Mouse (Mus musculus): Measurements from ENCODE around the gene Hoxb5.

Hoxb5 gene

DNA sequence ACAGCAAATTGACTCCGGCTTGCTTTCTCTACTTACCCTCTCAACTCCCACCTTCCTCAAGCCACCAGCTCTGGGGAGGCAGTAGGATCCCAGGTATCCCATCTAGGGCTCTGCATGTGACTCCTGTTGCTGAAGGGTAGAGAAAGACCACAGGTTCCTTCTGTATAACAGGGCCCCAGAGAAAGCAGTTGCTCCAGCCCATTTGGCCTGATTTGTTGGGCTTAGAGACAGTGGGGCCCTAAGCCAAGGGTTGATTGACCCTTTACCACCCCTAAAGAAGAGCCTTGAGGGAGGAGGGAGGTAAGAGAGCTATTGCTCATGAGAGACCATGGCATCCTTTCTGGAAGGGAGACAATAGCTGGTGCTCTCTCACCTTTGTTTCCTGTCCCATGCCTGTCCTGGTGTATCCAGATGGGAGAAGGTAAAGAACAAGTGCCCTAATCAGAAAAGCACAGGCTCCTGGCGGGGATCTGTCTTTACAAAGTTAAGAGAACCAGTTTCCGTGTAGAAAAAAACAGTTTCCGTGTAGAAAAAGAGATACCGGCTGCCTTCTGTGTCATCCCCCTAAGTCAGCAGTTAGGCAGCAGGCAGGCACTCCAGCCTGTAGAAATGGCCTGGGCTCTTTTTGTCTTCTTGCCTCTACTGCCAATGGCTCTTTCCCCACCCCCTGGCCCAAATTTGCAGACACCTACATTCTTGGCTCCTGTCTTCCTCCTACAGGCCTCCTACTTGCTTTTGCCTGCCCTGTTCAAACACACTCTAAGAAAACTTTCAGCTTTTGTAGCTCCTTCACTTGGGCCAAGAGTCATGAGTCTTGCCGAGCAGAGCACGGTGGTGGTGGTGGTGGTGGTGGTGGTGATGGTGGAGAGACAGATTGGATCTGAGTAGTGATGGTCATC lies 36.1 kb downstream of the Hoxb5 start:
- DNase-seq (ENCODE audit: low read depth, low spot score) = no peak

DNA sequence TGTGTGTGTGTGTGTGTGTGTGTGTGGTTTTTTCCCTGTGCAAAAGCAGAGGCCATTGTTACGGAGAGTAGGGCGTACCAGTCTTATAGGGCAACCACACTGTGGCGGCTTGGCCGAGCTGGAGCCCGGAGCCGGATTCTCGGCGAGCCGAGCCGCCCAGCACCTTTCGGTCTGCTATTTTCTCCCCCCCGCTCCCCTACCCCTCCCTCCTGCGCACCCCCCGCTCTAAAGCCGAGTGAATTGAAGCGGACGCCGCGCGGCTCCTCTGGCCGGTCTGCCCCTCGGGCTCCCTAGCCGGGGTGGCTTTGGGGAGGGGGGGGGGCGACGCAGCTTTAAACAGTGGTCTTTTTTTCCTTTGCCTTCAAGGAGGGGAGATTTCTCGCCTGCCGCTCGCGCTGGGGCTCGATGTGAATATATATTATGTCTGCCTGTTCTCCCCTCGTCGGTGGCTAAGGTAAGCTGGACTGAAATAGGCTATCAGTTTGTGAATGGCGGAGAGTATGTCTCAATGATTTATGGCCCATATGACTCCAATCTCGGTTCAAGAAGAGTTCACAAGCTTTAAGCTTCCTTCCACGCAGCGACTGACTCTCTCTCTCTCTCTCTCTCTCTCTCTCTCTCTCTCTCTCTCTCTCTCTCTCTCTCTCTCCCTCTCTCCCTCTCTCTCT lies 37.7 kb downstream of the Hoxb5 start:
- no peak for DNase-seq (ENCODE audit: low read depth, low spot score)

DNA sequence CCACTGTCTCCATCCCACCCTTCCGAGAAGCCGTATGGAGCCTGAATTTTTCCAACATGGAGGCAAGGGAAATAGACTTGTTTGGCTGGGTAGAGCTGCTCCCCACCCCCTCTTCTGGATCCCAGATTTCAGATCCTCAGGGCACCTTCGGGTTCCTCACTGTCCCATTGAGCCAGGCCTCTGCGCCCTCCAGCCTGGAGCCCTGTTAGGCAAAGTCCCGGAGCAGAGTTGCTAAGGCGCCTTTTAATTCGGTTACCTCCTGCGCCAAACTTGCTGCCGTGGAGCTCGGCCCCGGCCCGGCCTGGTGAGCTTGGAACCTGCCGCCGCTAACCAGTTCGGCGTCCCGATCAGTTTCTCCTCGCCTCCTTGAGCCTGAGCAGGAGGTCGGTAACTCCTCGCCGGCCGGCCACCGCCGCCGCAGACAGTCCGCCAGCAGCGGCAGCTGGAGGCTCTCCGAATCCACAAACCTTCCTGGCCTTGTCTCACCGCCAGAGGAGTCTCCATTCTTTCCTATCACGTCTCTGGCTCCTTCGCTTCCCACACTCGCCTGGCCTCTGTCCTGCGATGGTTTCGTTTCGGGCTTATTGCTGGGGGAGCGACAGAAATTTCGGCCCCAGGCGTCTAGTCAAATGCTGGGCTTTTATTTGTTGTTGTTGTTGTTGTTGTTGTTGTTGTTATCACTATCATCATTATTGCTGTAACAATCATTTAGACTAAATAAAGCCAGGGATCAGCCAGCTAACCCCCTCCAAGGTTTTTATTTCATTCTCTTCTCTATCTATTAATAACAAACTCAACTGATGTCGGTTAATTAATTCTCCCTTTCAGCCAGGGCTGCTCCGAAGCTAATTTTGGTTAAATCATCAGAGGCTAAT lies 38.8 kb downstream of the Hoxb5 start:
- DNase-seq (ENCODE audit: low read depth, low spot score) = no peak

DNA sequence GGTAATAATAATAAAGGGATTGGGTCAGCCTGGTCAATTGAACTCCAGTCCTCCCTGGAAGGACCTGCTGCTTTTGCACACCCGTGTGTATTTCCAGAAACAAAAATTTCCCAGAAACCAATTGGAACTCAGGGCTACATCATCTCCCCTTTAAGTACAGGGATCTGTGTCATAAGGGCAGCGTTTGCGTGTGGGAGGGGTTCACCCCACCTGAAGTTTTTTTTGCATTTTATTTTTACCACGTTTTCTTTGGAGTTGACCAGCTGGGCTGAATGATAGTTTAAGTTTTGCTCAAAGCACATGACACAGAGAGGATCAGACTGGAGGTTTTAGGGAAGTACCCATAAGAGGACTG lies 39.4 kb downstream of the Hoxb5 start:
- DNase-seq (ENCODE audit: low read depth, low spot score) = no peak

DNA sequence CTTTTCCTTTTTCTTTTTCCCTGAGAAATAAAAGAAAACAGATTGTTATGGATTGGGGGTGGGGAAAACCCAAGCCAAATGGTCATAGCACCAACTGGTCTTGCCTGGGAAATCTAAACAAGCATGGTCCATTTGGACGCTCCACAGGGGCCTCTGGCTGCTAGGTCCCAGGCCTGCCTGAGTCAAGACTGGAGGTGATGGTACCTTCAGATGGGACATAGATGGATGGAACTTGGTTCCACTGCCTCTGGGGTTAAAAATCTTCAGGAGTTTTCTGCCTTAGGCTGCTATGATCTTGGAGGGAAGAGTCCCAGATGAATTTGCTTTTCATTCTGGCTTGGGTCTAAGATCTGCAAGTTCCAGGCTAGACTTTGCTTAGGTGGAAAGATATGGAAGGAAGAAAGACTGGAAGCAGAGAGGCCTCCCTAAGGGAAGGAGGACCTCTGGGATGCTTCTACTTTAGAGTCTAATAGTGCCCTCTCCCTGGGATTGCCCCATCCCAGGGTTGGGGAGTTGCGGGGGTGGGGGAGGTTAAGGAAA lies 40.1 kb downstream of the Hoxb5 start:
- DNase-seq (ENCODE audit: low read depth, low spot score) = no peak

DNA sequence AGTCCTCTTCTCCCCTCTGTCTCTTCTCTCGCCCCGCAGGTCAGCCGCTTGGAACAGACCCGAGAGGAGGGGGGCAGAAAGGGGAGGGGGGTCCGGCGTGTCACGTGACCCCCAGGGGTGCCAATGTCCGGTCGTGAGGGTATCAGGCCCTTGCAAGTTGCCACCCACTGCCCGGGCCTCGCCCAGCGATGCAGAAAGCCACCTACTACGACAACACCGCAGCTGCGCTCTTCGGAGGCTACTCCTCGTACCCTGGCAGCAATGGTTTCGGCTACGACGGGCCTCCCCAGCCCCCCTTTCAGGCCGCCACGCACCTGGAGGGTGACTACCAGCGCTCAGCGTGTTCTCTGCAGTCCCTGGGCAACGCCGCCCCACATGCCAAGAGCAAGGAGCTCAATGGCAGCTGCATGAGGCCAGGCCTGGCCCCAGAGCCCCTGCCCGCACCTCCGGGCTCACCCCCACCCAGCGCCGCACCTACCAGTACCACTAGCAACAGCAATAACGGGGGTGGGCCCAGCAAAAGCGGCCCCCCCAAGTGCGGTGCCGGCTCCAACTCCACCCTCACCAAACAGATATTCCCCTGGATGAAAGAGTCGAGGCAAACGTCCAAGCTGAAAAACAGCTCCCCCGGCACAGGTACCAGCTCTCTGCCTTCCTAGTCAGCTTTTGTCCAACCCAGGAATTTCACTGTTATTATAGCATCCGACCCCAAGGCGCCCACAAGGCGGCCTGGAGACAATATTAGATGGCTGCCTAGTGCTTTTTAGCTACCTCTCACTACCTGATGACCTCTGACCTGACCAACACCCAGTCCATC lies 41.1 kb downstream of the Hoxb5 start:
- DNase-seq (ENCODE audit: low read depth, low spot score) = no peak

DNA sequence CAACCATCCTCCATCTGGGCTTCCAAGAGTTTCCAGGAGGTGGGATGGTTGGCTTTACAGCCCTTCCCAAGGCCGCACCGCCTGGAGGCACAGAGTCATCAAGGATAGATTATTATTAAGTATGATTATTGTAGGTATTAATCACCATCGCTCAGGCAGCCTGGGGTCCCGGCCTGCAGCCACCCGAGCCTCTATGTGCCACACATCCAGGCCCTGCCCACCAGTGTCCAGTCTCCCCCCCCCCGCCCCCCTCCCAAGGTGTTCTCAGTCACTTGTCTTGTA lies 41.7 kb downstream of the Hoxb5 start:
- DNase-seq (ENCODE audit: low read depth, low spot score) = no peak

DNA sequence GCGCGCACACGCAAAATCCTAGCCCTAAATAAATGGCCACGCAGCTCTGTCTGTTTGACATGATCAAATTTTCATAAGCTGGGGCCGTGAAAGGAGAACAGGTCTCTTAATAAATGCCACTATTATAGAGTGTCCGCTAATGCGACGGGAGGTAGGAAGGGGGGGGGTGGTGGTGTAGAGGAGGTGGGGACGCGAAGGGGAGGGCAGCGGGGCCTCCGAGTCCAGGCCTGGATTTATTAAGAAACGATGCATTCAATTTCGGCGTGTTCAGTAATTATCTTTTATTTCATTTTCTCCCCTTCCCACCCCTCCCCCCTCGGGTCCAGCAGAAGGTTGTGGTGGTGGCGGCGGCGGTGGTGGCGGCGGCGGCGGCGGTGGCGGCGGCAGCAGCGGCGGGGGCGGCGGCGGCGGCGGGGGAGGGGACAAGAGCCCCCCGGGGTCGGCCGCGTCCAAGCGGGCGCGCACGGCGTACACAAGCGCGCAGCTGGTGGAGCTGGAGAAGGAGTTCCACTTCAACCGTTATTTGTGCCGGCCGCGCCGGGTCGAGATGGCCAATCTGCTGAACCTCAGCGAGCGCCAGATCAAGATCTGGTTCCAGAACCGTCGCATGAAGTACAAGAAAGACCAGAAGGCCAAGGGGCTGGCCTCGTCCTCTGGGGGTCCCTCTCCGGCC lies 42.2 kb downstream of the Hoxb5 start:
- no peak for DNase-seq (ENCODE audit: low read depth, low spot score)

DNA sequence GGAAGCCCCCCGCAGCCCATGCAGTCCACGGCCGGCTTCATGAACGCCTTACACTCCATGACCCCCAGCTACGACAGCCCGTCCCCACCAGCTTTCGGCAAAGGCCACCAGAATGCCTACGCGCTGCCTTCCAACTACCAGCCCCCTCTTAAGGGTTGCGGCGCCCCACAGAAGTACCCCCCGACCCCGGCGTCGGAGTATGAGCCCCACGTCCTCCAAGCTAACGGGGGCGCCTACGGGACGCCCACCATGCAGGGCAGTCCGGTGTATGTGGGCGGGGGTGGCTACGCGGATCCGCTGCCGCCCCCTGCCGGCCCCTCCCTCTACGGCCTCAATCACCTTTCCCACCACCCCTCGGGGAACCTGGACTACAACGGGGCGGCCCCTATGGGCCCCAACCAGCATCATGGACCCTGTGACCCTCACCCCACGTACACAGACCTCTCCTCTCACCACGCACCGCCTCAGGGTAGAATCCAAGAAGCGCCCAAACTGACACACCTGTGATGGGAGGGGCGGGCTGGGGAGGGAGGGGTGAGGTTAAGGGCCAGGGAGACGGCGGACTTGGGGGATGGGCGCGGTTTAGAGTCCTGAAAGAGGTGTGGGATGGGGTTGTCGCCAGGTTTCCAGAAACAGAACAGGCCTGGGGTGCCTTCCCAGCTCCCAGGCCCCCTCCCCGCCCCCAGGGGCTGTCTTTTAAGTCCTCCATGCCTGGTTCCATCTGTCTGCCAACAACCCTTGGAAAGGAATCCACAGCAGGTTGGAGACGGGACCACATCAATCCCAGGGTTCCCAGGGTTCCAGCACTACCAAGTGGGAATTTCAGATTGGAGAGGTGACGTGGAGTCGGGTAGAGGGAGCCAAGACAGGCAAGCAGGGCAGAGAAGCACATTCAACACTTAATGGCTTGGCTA lies 43.0 kb downstream of the Hoxb5 start:
- no peak for DNase-seq (ENCODE audit: low read depth, low spot score)

DNA sequence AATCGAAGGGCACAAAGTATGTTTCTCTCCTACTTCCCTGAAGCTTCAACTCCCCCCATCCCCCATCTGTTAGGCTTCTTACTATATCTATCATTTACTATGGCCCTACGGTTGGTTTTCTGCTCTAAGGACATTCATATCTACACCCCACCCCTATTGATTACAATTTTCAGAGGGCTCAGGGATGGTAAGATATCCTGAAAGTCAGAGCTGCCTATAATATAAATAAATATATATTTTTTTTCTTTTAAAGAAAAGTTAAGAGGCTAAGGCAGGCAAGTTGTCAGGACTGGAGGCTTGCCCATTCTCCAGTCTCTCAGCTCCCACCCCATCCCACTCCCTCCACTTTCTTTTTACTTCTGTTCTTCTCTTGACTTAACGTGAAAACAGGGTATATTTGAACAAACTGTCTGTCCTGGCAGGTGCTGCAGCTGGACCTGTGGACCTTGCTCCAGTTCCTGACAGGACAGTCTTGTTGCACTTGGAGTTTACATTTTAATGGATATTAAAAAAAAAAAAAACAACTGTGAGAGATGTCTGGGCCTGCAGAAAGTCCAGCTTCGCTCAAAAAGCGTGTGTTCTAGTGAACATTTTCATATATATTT lies 43.9 kb downstream of the Hoxb5 start:
- no peak for DNase-seq (ENCODE audit: low read depth, low spot score)

DNA sequence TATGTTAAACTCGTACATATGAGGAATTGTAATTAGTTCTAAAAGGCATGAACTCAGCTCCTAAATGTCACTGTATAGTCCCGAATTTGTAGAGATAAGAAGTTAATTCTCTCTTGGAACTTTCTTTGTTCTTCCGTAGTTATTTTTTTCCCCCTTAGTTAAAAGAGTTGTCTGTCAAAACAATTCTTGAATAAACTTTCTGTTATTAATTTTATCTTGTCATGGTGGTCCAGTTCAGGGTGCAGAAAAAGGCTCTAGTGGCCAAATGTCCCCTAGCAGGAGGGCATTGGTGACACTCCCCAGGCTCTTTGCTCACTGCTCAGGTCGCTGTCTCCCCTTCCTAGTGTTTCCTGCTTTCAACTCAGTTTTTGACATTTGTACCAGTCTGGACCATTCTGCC lies 44.6 kb downstream of the Hoxb5 start:
- DNase-seq (ENCODE audit: low read depth, low spot score) = no peak

DNA sequence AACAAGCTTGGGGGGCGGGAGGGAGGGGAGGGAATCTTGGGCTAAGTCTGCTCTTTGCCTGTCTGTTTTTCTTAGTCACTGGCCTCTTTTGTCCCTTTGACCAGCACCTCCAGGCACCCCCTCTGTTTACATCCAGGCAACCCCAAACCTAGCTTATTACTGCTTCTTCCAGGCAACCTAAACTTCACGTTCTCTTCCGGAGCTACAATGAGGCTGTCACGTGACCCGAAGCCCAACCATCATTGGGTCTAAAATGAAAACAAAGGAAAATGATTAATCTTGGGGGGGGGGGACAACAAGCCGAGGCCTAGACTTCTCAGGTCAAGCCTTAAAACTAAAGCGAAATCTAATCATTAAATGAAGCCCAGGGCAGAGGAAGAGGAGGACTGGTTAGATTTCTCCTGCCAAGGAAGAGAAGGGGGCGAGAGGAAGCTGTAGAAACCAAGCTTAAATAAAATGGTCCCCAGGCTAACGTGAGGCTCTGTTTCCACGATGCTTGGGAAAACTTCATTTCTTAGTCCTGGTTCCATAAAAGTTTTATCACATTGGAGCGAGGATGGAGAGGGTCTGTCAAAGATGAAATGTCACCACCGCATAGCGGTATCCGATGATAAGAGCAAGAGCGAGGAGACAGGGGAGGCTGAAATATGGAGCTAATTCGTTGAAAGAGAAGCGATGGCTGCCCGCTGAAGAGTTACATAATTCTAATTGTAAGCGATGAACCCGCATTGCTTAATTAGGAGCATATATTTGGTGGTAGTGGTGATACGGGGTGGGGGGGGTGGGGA lies 45.2 kb downstream of the Hoxb5 start:
- no peak for DNase-seq (ENCODE audit: low read depth, low spot score)

DNA sequence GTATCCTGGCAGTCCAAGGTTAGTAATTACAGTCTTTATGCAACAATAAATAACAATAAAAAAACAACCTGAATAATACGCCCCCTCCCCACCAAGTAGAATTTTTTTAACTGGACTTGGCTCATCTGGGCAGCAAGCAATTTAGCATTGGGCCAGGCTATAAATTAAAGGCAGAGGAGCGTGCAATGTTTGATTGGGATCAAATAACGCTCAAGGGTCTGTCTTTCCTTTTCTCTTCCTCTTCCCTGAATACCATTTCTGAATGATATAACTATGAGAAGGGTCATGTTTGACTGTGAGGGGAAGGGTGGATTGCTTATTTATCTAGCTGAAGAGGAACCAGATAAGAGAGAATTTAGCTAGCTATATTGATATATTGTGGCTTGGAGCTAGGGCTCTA lies 45.9 kb downstream of the Hoxb5 start:
- no peak for DNase-seq (ENCODE audit: low read depth, low spot score)

DNA sequence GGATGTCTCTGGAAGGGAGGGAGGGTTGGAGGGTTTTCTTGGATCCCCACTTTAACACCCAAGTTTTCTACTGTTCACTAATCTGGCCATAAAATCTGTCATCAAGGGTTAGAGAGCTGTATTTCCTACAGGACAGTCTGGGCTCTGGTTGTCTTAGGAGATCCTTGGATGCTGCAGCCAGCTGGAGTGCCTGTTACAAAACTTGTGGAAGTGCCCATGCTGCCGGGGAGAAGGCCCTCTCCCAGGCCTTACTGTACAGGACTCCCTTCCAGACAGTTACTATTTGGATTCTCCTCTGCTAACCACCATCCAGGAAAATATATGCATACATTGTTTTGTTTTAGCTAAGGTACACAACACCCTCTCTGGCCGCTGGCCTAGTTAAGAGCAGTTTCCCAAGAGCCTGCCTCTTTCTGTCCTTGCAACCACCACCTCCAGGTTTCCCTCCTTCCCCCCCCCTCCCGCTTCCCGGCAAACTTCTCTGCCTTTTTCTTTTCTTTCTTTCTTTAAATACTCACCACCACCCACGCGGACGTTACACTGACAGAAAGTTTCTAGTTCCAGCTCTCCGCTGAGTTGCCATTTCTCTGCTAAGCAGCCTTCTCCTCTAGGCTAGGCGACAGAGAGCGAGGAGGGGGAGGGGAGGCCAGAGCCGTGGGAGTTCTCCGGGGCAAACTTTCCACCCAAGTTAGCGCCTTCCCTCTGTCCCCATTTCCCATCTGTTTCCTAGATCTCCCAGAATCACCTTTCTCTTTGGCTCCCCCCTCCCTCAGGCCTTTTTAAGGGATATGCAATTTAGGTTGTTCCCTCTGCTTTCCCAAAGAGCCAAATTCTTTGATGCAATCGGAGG lies 46.6 kb downstream of the Hoxb5 start:
- no peak for DNase-seq (ENCODE audit: low read depth, low spot score)

DNA sequence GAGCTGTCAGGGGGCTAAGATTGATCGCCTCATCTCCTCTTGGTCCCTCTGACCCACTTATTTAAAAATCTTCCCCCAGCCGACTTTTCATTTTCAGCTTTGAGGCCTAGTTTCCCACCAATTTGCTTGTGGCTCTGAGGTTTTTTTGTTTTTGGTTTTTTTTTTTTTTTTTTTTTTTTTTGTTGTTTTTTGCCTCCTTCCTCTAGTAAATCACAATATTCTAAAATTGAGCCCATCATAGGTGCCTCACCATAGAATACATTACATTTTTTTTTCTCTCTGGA lies 47.1 kb downstream of the Hoxb5 start, which contains the start of gene Hoxb2:
Gene Hoxb2, plus strand, starts transcription at position 185 of the 284 bp plus-strand sequence.
- DNase-seq (ENCODE audit: low read depth, low spot score) = no peak

DNA sequence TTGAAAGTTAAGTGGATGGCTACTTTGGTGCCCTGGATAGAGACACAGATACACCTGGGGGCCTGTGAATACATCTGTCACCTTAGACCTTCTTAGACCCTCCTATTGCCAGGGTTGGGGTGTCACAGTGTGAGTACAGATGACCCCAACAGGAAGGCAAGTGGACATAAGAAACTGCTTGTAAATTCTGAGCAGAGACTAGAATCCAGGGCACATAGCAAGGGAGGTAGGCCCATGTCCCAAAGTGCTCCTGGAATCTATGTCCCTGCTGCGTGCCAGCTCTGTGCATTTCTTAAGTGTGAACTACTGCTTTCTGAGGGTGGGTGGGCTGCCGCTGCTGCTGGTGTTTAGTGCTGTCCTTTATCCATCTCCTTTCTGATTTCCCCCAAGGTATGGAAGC lies 47.7 kb downstream of the Hoxb5 start:
- DNase-seq (ENCODE audit: low read depth, low spot score) = no peak

DNA sequence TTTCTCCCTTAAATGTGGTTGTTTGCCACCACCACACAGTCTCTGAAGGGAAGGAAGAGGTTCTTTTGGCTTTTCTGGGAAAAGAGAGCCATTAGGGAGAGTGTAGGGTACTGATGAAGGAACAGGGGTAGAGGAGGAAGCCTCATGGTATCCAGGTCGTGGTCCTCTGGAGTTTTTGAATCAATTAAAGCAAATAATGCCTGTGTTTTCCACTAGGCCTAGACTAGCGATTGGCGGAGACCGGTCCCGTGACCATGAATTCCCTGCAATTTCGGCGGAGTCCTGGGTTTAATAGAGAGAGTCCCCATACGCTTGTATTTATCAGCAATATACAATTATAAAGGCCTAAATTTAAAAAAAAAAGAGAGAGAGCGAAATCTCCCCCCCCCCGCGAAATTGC lies 48.2 kb downstream of the Hoxb5 start:
- no peak for DNase-seq (ENCODE audit: low read depth, low spot score)

DNA sequence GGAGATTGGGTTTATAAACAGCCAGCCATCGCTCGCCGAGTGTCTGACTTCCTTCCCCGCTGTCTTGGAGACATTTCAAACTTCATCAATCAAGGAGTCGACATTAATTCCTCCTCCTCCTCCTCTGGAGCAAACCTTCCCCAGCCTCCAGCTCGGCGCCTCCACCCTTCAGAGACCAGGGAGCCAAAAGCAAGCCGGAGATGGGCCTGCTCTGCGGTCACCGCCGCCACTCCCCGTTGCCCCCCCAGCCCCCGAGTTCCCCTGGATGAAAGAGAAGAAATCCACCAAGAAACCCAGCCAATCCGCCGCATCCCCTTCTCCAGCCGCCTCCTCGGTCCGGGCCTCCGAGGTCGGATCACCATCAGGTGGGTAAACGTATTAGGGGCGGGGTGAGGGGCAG lies 48.7 kb downstream of the Hoxb5 start:
- no peak for DNase-seq (ENCODE audit: low read depth, low spot score)

Data from brain, adult 2 months (tissue).